Mouse (Mus musculus) midbrain, embryonic 13.5 days (tissue): ENCODE measurements around the gene Chpf. TPM values are rescaled to one million over a fixed set of nuclear protein-coding genes. Genes with fewer than 3 reads are reported as not detected.

Experiments
- polyA plus RNA-seq: library from polyadenylated mRNA; unstranded; fragments of >200 nt; fragmentation: Nextera tagmentation; extraction: Ambion mirVana; gene quantifications from 2 replicates; pipeline ENCODE4 v1.2.1, GENCODE M21; 2015

Gene Chpf
- polyA plus RNA-seq, 1 experiment from 2014 or later = 28.7 TPM

Other genes with a start within 250 kb of the Chpf start
- not detected in 2 replicates for gene A630095N17Rik, start 247.2 kb downstream of the Chpf start, polyA plus RNA-seq
- gene Dnajb2, start 242.9 kb downstream of the Chpf start, polyA plus RNA-seq = 47.6 and 56.7 TPM in 2 replicates
- 11.1 and 14.0 TPM in 2 replicates for gene Ptprn, start 214.8 kb downstream of the Chpf start, polyA plus RNA-seq
- gene Resp18, start 200.9 kb downstream of the Chpf start, polyA plus RNA-seq = 97.4 and 99.9 TPM in 2 replicates
- 155 and 161 TPM in 2 replicates for gene Dnpep, start 161.3 kb downstream of the Chpf start, polyA plus RNA-seq
- gene Des, start 119.0 kb downstream of the Chpf start, polyA plus RNA-seq = 0.84 and 1.1 TPM in 2 replicates
- gene Speg, start 104.0 kb downstream of the Chpf start, polyA plus RNA-seq = 11.2 and 12.8 TPM in 2 replicates
- 78.4 and 88.8 TPM in 2 replicates for gene Gmppa, start 43.4 kb downstream of the Chpf start, polyA plus RNA-seq
- 57.3 and 81.6 TPM in 2 replicates for gene Asic4, start 28.9 kb downstream of the Chpf start, polyA plus RNA-seq
- gene Tmem198, start 225 bp upstream of the Chpf start, polyA plus RNA-seq = 46.1 and 47.3 TPM in 2 replicates
- gene Obsl1, start 27.1 kb upstream of the Chpf start, polyA plus RNA-seq = 18.6 and 25.7 TPM in 2 replicates
- 8.5 and 12.5 TPM in 2 replicates for gene Inha, start 27.8 kb upstream of the Chpf start, polyA plus RNA-seq
- 20.0 and 23.6 TPM in 2 replicates for gene Stk11ip, start 42.2 kb upstream of the Chpf start, polyA plus RNA-seq
- 35.5 and 42.9 TPM in 2 replicates for gene Slc4a3, start 67.0 kb upstream of the Chpf start, polyA plus RNA-seq